Mouse (Mus musculus) cerebellum, adult 2 months (tissue): Measurements from ENCODE around the gene Paqr5. TPM values are rescaled to one million over a fixed set of nuclear protein-coding genes. Genes with fewer than 3 reads are reported as not detected.

Source experiments
- DNase-seq, 2 experiments: peaks; one replicate each; pipeline ENCODE4 v3.0.0; 2021
- H3K27ac ChIP-seq: fragments of 200-500 bp; 2 replicates; pipeline ENCODE4 v1.5.1; 2012; ENCODE audit warnings: low read length, control low read depth, inconsistent platforms; ENCODE audit not compliant: insufficient read depth
- H3K27me3 ChIP-seq: fragments of 200-500 bp; 2 replicates; pipeline ENCODE4 v1.6.1; 2012; ENCODE audit warnings: inconsistent platforms, mild to moderate bottlenecking, low read length, moderate library complexity; ENCODE audit not compliant: control insufficient read depth, insufficient read depth
- H3K4me1 ChIP-seq: fragments of 200-500 bp; 2 replicates; pipeline ENCODE4 v1.6.1; 2011; ENCODE audit warnings: low read length; ENCODE audit not compliant: control insufficient read depth, insufficient read depth
- H3K4me3 ChIP-seq: fragments of 200-500 bp; replicated peaks from 2 replicates; pipeline ENCODE3; 2011; ENCODE audit warnings: mild to moderate bottlenecking, low read depth, low read length, control low read depth; ENCODE audit not compliant: insufficient read depth
- CTCF ChIP-seq: fragments of 200-500 bp; IDR thresholded peaks from 2 replicates; pipeline ENCODE4 v1.5.1; 2011; ENCODE audit warnings: low read depth, mild to moderate bottlenecking, control low read depth, low read length, moderate library complexity, borderline replicate concordance; ENCODE audit not compliant: insufficient read depth
- POLR2A ChIP-seq: fragments of 200-500 bp; IDR thresholded peaks from 2 replicates; pipeline ENCODE4 v1.6.1; 2011; ENCODE audit warnings: low read length, control low read depth, borderline replicate concordance; ENCODE audit not compliant: insufficient read depth
- WGBS: fragments of 180-500 bp; shearing (Covaris S2); methylation state at CpG from one replicate; pipeline ENCODE4 v1.1.7; 2018; 5-methylcytosine and 5-hydroxymethylcytosine counted together
- polyA plus RNA-seq: library from polyadenylated mRNA; depleted of rRNA; stranded (reverse); fragments of >200 nt; gene quantifications from 2 replicates; pipeline ENCODE4 v1.2.3, GENCODE M21; 2012

The Paqr5 gene
- polyA plus RNA-seq, 1 experiment = 5.7 TPM

DNA sequence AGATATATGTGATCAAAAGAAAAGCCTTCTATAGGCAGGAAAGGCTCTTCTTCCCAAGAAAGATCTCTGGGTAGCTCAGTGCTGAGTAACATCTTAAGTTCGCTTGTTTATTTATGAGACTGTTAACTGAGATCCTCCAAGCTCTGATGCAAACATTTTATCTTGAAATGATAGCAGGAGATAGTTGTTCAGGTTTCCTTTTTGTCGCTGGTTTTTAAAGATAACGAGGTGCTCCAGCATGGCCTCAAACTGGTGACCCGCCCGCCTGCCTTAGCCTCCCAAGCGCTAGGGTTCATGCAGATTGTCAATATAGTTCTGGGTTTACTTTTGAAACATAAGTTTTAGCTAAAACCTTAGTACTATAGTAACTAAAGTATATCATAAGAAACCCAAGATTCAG, 106.3 kb downstream of the Paqr5 start:
- no peak for TF ChIP-seq POLR2A
- no peak for TF ChIP-seq CTCF
- Histone ChIP-seq H3K27me3 (no peaks in the 10 kb centered on the region), H3K4me3 (no peak overlapping the region), H3K27ac (no peak overlapping the region), H3K4me1 (no peaks in the 10 kb centered on the region)
- no peak for DNase-seq
- 96% methylated on average over 6 of the region's 6 CpGs for WGBS

GRCm38 (mm10) chr9:61919464-61919863, 107.2 kb downstream of the Paqr5 start:
- 93% methylated on average over 5 of the region's 5 CpGs for WGBS
- no peak overlapping the region for H3K4me3 ChIP-seq
- no peak overlapping the region for H3K27ac ChIP-seq
- H3K4me1 ChIP-seq = no peaks in the 10 kb centered on the region
- no peaks in the 10 kb centered on the region for H3K27me3 ChIP-seq
- TF ChIP-seq CTCF (no peak), POLR2A (no peak)
- no peak for DNase-seq

DNA sequence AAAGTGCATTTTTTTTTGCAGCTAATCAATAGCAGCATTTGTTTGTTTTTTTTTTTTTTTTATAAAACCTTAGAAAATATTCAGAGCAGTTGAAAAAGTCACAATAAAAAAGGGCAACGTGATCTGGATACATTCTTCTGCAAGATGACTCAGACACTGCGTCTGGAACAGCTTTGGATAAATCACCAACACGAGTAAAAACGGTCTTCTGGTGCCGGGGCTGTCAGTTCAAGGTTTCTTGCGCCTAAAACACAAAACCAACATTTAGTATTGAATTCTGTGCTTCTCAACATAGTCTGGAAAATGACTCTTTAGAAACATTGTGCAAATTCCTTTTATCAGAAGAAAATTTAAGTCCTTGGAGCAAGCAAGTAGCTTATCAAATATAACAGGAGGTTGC, 109.2 kb downstream of the Paqr5 start:
- WGBS = 94% methylated on average over 6 of the region's 6 CpGs
- no peak for DNase-seq
- no peaks in the 10 kb centered on the region for H3K4me1 ChIP-seq
- no peak overlapping the region for H3K4me3 ChIP-seq
- H3K27me3 ChIP-seq = no peaks in the 10 kb centered on the region
- TF ChIP-seq POLR2A (no peak), CTCF (no peak)
- H3K27ac ChIP-seq = no peak overlapping the region

- DNase-seq = no peak
- Histone ChIP-seq H3K27me3 (no peaks in the 10 kb centered on the region), H3K4me3 (no peak overlapping the region), H3K27ac (no peak overlapping the region), H3K4me1 (no peaks in the 10 kb centered on the region)
- 87% methylated on average over 3 of the region's 3 CpGs for WGBS
- TF ChIP-seq POLR2A (no peak), CTCF (no peak)
Measured at GRCm38 (mm10) chr9:61916986-61917385, 109.7 kb downstream of the Paqr5 start.

DNA sequence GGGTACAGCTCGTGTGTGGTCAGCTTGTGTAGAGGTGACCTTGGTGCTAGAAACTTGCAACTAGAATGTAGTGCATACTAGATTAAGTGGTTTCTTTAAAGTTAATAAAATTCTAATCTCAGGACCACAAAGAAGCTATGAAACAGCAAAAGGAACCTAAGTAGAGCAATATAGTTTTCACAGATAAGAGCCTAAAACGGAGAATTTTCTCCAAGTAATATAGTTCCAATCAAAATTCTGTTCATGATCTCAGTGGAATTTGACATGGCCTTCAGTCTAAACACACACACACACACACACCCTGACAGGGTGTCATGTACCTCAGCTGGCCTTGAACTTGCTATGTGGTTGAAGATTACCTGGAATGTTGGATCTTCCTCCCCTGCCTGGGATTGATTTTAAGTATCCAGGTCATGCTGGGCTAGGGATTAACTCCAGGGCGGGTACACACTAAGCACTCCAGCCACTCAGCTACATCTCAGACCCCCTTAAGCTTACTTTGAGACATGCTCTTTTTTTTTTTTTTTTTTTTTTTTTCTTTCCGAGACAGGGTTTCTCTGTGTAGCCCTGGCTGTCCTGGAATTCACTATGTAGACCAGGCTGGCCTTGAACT, 111.2 kb downstream of the Paqr5 start:
- no peak for DNase-seq
- Histone ChIP-seq H3K4me1 (no peaks in the 10 kb centered on the region), H3K4me3 (peak overlapping the region; percentile 84), H3K27me3 (no peaks in the 10 kb centered on the region), H3K27ac (no peak overlapping the region)
- WGBS = 58% methylated on average over 4 of the region's 4 CpGs
- TF ChIP-seq CTCF = no peak
- TF ChIP-seq POLR2A = no peak

DNA sequence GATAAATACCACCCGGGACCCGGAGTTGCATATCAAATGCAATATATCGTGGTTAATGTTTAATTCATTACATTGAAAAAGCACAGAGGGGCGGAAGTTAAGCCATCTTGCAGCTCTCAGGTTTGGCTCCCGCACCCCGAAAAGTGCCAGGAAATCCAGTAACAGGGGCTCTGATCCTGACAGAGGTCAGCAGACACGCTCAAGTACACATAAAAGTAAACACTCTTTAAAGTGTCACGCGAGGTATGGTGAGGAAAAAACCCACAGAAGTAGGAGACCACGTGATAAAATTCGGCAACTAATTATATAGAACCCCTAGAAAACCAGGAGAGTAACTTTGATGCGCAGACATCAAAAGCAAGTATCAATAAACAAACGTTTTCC, 111.7 kb downstream of the Paqr5 start:
- no peak for DNase-seq
- TF ChIP-seq CTCF (no peak), POLR2A (no peak)
- H3K27ac ChIP-seq = peak overlapping the region; percentile 68
- no peaks in the 10 kb centered on the region for H3K4me1 ChIP-seq
- no peaks in the 10 kb centered on the region for H3K27me3 ChIP-seq
- WGBS = 4% methylated on average over 13 of the region's 13 CpGs
- peak overlapping the region; percentile 84 for H3K4me3 ChIP-seq

- TF ChIP-seq CTCF (no peak), POLR2A (peak; percentile 91)
- Histone ChIP-seq H3K4me3 (peak within 1 kb of the TSS; percentile 92), H3K27ac (peak within 1 kb of the TSS; percentile 68), H3K4me1 (no peaks in the 10 kb centered on the region), H3K27me3 (no peaks in the 10 kb centered on the region)
- under 1% methylated on average over 70 of the region's 70 CpGs for WGBS
- peak; percentile 97 for DNase-seq
Measured at GRCm38 (mm10) chr9:61914203-61914916, 112.3 kb downstream of the Paqr5 start, which contains the start of gene Rplp1. Rplp1 (minus strand) TSS chr9:61914542.
